Mouse (Mus musculus): ENCODE measurements around the gene Mmp15.
A peak's percentile ranks its signal among the peaks of the same experiment; 100 is the strongest.

Gene Mmp15

DNA sequence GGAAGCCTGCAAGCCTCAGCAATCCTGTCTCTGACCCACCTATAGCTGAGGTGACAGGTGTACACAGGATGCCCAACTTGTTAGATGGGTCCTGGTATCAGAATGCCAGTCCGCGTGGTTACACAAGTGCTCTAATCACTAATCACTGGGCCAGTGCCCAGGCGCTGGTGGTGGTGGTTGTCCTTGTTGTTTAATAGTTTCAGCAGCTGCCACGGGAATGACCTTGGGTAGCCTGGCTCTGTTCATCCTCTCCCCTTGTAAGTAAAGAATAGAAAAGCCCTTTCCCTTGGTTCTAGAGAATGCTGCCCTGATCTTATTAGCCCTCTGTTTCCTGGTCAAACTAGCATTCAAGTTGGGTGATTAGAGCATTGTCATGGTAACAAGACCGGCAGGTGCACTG is 10.3 kb upstream of the Mmp15 start:
- DNase-seq (ENCODE audit: low read depth, low spot score) = no peak

DNA sequence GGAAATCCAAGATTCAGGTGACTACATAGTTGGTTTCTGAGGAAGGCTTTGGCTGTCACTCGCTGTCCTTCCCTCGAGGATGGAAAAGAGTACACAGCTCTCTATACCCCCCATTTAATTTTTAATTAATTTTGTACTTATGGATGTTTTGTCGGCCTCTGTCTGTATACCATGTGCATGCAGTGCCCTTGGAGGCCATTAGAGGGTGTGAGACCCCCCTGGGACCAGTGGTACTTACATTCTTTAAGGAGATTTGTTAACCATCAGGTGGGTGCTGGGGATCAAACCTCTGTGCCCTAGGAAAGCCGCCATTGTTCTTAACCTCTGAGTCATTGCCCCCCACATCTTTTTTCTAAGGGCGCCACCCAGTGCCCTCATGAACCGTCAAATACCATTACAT is 7.4 kb upstream of the Mmp15 start:
- no peak for DNase-seq (ENCODE audit: low read depth, low spot score)

DNA sequence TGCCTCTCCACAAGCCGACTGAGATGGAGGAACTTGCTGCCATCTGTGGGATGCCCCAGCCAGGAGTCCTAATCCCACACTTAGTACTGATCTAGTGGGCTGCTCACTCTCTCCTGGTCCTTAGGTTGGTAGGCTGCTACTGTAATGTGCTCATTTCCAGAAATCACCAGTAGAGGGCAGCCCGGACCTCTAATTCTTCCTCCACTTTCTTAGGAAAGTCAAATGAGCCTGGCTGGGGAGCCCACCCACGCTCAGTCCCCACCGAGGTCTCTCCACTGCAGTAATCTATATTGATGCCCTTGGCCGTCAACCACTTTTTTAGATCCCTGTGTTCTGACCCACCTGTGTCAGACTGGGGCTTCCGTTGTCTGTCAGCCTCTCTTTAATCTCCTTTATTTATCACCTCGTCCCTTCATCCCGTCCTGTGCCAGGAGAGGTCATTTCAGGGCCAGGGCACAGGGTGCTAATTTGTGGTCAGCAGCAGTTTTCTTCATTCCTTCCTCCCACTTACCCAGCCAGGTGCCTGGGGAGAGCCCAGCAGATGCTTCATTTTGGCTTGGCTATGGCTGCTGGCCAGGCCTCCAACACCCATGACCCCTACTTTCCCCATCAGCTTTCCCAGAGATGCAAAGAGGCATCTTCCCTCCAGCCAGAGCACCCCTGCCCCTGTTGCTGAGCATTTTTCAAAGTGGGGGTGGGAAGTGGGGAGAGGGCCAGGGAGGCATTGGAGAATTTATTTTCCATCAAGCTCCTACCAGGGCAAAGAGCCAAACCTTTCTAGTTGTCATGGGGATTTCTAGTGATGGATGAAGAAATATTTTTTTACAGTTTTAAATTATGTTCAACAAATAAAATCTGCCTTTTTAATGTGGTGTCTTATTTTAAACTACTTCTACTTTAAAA is 5.2 kb upstream of the Mmp15 start:
- DNase-seq (ENCODE audit: low read depth, low spot score) = peak; percentile 77

DNA sequence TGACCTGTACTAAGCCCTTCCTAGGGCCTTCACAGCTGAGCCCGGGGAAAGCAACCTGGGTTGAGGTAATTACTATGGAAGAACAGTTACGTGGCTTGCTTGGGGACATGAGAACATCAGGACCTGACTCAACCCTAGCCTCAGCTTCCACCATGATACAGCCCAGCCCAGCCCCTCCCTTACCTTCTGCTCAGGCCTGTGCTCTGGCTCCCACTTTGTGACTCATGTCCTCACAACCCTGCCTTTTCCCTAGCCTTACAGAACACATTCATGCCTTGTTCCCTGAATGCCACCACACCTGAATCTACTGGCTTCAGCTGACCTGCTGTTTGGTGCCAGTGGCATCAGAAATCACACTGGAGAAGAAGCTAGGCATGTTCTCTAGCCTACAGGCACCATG is 3.7 kb upstream of the Mmp15 start:
- DNase-seq (ENCODE audit: low read depth, low spot score) = no peak

DNA sequence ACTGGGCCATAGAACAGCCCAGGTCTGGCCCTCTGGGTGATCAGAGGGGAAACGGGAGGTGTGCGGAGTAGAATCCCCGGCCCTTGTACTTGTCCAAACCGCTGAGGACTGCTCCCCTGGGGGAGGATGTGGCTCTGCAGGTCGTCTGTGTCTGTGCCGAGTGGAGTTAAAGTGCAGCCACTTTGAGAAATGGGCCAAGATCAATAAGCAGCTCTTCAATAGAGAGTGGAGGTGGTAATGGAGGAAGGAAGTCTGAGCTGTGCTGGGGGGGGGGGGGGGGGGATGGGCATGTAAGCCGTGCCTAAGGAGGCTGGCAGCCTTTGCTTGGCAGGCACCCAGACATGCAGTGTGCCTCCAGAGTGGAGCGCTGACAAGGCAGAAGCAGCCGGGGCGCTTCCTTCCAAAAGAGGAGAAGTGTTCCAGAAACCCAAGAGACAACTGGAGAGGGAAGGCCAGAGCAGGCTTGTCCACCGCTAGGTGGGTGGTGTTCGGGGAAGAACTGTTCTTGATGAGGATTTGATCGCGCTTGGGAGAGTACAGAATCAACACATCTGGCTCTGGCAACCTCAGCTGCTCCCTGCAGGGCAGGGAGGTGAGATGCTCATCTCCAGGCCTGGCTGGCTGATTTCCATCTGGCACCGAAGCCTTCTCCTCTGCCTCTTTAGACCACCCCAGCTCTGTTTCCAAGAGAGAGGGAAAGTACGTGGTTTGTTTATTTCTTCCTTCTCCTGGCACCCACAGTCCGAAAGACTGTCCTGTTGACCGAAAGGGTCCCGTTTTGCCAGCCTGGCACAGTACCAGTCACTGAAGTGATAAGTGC is 3.0 kb upstream of the Mmp15 start:
- no peak for DNase-seq (ENCODE audit: low read depth, low spot score)

DNA sequence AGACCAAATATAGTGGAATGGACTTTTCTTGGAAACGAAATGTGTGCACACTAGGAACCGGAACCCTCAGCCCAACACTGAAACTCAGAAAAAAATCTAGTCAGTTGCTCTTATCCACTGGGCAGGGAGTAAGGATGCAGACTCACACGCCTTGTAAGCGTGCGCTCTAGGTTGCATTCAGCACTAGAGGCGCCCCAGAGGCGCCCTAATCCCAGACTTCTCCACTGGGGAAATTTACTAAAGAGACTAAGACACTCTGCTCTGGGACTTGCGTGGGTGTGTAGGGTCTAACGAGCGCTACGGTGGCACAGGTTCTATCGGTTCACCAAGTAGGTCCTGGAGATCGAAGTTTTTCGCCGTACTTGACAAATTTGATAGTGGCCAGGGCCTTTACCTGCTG is 607 bp upstream of the Mmp15 start:
- peak; percentile 55 for DNase-seq (ENCODE audit: low read depth, low spot score)

DNA sequence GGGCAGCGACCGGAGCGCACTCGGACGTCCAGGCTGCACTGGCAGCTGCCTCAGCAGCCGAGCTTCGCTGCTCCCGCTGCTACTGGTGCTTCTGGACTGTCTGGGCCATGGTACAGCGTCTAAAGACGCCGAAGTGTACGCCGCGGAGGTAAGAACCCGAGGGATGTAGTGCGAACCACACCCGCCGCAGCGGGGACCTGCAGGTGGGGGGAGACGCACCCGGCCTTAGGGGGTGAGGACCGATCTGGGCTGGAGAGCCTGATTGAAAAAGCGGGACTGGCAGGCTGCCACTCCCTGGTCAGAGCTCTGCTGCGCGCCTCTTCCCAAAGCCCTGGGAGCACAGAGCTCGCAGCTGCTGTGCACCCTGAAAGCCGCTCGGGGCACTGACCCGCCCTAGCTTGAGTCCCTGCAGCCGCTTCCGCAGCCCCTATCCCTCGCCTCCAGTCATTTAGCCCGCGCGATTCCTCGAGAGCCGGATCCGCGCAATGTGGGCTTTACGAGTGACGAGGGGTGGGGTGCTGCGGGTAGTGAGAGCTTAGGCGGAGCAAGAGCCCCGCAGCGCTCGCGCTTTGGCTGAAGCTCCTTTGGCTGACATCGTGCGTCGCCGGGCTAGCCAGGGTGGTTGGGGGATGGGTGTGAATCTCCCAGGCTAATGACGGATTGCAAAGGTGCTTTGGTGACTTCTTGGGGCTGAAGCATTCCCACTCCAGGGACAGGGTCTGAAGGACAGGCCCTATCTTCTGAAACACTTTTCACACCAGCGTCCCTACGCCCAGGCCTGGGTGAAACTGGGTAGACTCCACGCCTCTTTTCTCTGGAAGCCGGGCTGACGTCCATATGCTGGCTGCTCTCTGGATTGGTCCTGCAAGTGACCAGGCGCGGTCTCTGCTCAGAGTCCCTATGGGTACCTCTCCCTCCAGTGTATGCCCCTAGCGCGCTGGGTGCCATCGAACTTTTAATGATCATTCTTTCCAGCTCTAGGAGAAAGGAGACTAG is 1.1 kb downstream of the Mmp15 start:
- DNase-seq (ENCODE audit: low read depth, low spot score) = peak; percentile 46

DNA sequence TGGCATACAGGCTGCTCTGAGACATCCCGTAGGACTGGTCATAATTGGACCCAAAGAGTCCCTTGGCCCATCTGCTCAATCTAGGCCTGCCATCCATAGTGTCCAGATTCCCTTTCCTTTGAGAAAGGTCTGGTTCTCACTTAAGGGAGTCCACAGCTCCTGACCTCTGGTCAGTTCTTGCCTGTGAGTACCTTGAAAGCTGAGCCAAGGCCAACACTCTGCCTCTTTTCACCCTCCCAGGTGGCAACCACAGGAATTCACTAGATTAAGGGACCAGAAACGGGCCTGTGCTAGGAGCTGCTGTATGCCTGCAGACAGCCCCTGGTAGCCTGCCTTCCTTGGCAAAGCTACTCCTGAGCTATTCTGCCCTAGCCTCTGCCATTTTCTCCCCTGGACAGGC is 2.5 kb downstream of the Mmp15 start:
- DNase-seq (ENCODE audit: low read depth, low spot score) = no peak

DNA sequence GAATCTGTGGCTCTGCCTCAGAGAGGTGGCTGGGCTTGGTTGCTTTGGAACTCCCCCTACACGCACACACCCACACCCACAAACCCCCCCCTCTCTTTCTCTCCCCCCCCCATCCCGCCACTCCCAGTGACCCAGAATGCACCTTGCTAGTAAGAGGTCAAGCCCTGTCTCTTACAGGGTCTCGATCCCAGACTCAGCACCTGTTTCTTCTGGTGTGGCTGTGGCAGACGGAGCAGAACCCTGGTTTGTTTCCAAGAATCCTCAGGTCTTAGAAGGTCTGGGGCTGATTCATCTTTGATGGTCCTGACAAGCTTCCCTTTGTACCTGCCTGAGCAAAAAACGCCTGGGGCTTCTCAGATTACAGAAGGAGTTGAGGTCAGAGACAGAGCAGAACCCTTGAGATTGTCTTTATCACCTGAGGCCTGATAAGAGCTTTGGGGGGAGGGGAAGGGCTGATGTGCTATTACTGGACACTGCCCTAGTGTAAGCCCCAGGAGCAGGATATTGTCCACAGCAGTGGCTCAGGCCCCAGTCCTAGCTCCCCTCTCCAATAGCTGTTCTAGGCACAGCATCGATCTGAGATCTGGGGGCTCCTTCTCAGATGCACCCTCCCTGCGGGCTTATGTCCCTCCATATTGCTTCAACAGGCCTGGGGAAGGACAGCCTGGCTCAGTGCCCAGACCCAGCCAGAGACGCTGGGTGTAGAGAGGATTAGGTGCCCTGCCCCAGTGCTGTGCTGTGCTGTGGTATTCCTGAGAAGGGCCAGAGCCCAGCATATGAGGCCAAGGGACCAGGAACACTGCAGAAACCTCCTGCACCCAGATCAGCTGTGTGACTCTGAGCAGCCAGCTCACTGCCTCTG is 6.7 kb downstream of the Mmp15 start:
- no peak for DNase-seq (ENCODE audit: low read depth, low spot score)

DNA sequence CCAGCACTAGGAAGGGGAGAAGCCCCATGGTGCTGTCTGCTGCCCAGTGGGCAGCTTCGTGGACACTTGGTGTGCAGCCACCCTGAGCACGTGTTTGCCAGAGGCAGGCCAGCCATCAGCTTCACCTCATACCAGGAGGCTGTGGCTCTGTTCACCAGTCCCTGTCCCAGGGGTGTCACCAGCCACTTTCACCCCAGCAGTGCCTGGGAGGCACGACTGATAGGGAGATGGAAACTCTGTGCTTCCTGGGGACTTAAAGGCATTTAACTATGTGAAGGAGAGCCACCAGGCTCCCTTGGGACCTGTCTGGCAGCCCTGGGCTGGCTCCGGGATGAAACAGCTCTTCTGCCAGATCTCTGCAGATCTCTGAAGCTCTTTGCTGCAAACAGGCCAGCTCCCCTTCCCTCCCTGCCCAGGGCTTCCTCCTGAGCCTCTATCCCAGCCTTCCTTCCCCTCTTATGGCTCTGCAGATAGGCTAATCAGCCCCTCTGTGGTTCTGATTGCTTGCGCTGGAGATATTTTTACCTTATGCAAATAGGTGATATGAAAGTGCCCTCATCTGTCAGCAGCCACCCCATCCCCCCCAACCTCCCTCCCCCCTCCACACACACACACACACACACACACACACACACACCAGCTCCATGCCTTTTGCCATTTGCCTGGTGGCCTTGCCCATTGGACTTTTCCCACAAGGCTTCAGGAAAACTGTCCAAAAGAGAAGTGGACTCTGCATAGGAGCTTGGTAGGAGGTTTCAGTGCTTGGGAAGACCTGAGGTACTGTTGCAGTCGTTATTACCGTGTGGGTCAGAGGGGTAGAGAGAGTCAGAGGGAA is 8.3 kb downstream of the Mmp15 start:
- DNase-seq (ENCODE audit: low read depth, low spot score) = no peak

DNA sequence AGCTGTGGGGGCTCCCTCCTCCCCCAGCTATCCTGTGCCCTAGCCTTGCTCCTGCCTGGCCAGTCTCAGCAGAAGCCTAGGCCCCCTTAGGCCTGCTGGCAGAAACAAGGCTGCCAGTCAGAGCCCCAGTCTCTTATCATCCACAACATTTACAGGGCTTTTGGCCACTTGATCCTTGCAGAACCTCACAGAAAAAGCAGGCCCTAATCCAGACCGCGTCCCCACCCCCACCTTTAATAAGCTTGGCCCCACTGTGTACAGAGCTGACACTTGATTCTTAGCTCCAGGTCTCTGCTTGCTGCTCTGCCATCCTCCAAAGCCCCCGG is 8.9 kb downstream of the Mmp15 start:
- no peak for DNase-seq (ENCODE audit: low read depth, low spot score)

DNA sequence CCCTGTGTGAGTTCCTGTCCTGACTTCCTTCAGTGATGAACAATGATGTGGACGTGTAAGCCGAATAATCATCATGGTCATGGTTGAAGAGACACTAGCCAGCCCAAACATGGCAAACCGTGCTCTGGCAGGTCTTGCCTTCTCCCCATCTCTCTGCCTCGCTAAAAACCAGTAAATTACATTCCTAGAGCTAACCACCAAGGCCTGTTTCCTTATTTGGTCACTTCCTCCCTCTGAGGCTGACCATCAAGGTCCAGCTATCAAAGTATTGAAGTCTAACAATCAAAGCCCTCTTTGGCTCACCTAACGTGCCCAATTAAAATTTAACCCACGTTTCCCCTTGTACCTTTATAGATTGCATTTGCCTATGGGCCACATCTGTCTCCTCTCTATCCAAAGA is 10.2 kb downstream of the Mmp15 start:
- DNase-seq (ENCODE audit: low read depth, low spot score) = no peak

DNA sequence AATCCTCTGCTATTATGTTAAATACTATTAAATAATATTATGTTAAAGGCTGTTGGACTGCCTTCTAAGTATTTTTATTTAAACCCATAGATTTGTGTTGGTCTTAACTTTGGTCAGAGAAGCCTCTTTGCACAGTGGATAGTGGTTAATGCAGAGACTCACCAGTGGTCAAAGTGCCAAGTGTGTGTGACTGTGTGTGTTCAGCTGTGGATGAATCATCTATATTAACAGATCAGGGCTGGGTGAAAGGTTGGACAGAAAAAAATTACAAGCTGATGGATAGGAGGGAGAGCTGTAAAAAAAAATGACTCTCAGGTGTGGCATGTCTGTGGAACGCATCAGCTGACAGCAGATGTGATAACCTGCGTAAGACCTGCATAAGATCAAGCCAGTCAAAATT is 11.8 kb downstream of the Mmp15 start:
- no peak for DNase-seq (ENCODE audit: low read depth, low spot score)

DNA sequence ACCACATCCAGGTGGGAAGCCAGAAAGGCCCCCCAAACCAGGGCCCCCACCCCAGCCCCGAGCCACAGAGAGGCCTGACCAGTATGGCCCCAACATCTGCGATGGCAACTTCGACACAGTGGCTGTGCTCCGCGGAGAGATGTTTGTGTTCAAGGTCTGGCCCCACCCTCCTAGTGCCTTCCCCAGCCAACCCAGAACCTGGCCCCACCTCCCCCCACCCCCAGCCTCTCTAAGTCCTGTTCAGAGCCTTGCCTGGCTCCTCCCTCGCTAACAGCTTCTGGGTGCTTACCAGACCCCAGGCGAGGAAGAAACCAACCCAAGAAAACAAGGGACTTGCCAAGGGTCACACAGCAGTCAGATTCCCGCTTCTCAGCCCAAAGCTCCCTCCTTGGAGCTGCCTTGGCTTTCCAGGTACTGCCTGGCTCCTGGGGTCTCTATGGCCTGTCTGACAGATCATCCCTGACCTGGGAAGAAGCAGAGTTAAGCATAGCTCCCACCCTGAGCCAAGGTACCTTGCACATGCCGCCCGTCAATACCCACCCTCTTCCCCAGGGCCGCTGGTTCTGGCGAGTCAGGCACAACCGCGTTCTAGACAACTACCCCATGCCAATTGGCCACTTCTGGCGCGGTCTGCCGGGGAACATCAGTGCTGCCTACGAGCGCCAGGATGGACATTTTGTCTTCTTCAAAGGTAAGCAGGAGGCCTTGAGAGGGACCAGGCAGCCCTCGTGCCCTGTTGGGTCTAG is 17.7 kb downstream of the Mmp15 start:
- peak; percentile 42 for DNase-seq (ENCODE audit: low read depth, low spot score)

DNA sequence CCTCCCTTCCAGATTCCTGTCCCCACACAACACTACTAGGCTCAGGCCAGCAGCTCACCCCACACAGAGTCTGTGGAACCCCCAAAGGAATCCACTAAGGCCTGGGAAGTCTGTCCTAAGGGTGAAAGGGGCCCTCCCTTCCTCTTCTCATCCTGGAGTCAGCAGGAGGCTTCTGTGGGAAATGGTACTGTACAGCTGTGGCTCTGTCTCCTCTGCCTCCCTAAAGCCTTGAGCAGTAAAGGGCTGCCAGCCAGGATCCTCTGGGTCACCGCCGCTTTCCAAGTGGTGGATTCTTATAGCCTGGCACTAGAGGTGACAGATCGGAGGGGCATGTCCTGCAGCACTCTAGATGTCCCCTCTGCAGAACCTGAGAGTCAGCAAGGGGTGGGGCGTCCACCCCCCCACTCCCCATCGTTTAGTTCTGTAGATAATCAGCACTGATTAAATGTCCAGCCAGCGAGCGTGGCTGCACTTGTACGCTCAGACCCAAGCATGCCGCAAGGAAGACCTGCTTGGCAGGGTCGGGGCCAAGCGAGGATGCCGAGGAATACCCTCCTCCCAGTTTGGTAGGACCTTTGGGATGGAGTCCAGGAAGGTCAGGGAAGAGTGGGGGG is 21.4 kb downstream of the Mmp15 start:
- DNase-seq (ENCODE audit: low read depth, low spot score) = no peak

DNA sequence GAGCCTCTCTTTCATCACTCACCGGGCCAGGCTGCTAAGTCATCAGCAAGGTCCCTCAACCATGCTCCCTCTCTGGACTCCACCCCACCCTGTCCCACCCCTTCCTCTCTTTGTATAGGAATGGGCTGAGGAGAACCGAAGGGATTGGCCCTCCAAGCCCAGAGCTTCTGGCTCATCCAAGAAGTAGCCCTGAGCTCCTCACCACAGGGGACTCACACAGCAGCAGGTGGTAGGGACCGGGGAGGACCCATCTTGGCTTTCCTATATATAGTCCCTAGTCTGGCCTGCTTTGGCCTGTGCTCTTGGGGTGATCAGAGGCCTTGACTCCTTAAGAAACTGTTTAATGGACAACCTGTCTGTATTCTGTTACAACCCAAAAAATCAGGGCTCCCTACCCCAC is 22.4 kb downstream of the Mmp15 start:
- DNase-seq (ENCODE audit: low read depth, low spot score) = no peak

DNA sequence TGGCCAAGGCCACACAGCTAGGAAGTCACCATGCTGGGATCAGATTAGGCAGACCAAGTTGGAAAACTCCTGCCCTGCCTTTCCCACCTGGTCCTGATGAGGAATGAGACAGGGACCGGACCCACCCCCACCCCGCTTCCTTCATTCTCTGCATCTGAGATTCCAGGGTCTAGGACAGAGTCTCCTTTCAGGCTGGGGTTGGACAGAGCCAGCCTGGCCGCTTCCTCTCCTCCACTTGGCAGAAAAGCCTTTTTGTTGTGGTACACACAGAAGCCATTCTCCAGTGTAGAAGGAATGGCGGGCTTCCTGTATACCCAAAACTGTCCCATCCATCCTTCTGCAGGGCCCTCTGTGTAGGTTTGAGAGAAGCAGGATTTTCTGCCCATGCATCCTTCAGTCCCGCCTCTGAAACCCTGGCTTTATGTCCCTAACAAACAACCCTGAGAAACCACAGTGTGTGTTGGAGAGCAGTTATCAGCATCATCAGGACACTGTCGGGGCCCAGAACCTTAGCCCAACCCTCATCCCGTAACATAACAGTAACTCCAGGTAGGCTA is 23.4 kb downstream of the Mmp15 start:
- no peak for DNase-seq (ENCODE audit: low read depth, low spot score)

DNA sequence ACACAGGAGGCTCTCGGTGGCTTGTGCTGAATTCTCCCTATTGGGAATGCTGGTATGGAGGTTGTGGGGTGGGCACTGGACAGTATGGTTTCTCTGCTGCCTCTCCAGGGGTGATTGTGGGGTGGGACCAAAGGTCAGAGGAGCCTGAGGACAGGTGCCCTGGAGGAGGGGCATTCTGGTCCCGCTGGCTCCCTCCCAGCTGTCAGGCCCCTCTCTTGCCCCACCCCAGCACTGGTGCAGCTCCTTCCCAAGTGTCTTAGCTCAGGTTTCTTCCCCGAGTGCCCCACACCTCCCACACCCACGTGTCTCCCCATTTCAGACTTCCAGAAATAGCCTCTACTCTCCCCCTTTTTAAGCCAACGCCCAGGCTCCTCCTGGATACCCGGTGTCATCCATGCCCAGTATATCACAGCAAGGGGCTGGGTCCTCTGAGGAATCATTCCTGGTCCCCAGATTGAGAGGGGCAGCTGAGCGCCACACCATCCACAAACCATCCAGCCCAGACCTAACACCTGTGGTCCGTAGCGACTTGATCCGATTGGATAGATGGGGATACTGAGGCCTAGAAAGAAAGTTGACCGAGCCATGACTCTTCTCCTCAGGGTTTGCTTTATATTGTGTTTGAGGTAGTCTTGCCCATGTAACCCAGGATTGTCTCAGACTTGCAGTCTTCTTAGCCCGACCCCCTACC is 24.4 kb downstream of the Mmp15 start:
- no peak for DNase-seq (ENCODE audit: low read depth, low spot score)
